Mouse (Mus musculus): ENCODE results near the gene Dlg5. TPM values are rescaled to one million over a fixed set of nuclear protein-coding genes. Genes with fewer than 3 reads are reported as not detected.

Dlg5 gene
- polyA plus RNA-seq, 1 experiment from 2014 or later, result 12.3 TPM

DNA sequence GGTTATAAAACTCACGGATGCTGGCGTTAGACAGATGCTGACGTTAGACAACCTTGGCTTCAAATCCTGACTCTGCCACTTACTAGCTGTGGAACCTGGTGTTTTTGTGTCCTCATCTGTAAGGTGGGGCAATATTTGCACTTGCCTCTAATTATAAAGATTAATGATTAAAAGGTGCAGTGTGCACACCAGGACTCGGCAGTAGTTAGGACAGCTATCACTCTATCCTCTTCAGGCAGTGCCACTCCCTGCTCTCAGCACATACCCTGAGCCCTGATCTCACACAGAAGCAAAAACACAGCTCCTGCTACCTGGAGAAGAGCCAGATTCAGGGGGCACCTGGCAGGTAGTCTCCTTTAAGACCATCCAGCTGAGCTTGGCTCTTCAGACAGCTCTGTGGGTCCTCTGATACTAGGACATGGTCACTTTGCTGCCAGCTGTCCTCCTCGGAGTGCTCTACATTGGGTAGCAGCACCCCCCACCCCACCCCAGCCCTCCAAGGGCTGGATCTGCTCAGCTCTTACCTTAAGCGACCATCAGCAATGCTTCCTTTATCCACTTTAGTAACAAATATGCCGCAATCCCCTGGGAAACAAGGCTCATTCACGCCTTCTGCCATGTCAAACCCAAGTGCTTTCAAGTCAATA lies 80.9 kb downstream of the Dlg5 start:
- ATAC-seq (ENCODE audit: insufficient read depth, low FRiP score), result peak; percentile 87
- WGBS, result 72% methylated on average over 8 of the region's 8 CpGs
- Histone ChIP-seq H3K9me3 (replicated peaks; ENCODE audit: control insufficient read depth, low read length) (no peaks in the 10 kb centered on the region), H3K9ac (ENCODE audit: low read length) (no peak overlapping the region), H3K27ac (ENCODE audit: low read length) (no peak overlapping the region), H3K4me2 (ENCODE audit: low read depth, low read length) (no peak overlapping the region), H3K27me3 (ENCODE audit: control insufficient read depth, insufficient read depth, low read length) (no peaks in the 10 kb centered on the region), H3K4me1 (ENCODE audit: control insufficient read depth, insufficient read depth, low read length) (0 out of 2 replicates have a peak, but pooled peaks cover 3% of the 10 kb centered on the region), H3K4me3 (replicated peaks; ENCODE audit: low read length) (no peak overlapping the region), H3K36me3 (ENCODE audit: control insufficient read depth, insufficient read depth, low read length) (peaks cover 23% of the 10 kb centered on the region)

DNA sequence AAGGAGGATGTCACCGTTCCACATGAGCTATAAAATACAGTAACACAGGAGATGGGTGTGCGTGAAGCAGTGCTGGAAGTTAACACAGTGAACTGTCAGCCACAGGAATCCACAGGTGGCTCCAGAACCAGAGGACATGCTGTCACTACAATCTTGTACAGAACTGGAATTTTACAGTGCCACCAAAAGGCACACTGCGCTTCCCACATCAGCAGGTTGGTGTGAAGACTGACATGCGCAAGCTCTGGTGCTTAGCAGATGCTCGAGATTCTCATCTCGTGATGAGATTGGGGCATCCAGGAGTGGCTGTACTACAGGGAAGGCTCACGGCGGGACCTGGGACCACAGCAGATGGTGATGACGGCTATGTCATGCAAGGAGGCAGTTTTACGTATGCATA lies 82.9 kb downstream of the Dlg5 start:
- ATAC-seq (ENCODE audit: insufficient read depth, low FRiP score), result no peak
- WGBS, result 89% methylated on average over 10 of the region's 10 CpGs
- H3K27me3 ChIP-seq (ENCODE audit: control insufficient read depth, insufficient read depth, low read length), result no peaks in the 10 kb centered on the region
- no peak overlapping the region for H3K4me2 ChIP-seq (ENCODE audit: low read depth, low read length)
- no peaks in the 10 kb centered on the region for H3K9me3 ChIP-seq (replicated peaks; ENCODE audit: control insufficient read depth, low read length)
- H3K4me1 ChIP-seq (ENCODE audit: control insufficient read depth, insufficient read depth, low read length), result 0 out of 2 replicates have a peak, but pooled peaks cover 3% of the 10 kb centered on the region
- no peak overlapping the region for H3K27ac ChIP-seq (ENCODE audit: low read length)
- no peak overlapping the region for H3K4me3 ChIP-seq (replicated peaks; ENCODE audit: low read length)
- peaks cover 25% of the 10 kb centered on the region for H3K36me3 ChIP-seq (ENCODE audit: control insufficient read depth, insufficient read depth, low read length)
- H3K9ac ChIP-seq (ENCODE audit: low read length), result no peak overlapping the region

DNA sequence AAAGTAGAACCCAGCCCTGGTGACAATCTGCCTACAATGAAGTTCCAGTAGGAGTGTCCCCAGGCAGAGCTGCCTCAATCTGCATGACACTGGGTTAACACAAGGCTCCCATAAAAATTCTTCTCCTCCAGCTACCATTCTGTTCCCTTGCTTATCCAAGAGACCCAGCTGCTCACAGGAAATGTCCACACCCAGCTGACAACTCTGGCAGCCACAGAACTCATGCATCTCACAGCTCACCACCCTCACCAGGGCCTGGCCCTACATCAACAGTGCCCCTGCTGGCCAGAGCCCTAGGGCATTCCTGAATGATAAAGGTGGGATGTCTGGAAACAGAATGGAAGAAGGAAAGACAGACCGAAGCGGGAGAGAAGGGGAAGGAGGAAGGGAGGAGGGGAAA lies 96.8 kb downstream of the Dlg5 start:
- H3K4me1 ChIP-seq (ENCODE audit: control insufficient read depth, insufficient read depth, low read length), result no peaks in the 10 kb centered on the region
- no peaks in the 10 kb centered on the region for H3K9me3 ChIP-seq (replicated peaks; ENCODE audit: control insufficient read depth, low read length)
- WGBS, result 90% methylated on average over 2 of the region's 2 CpGs
- ATAC-seq (ENCODE audit: insufficient read depth, low FRiP score), result no peak
- peaks cover 30% of the 10 kb centered on the region for H3K36me3 ChIP-seq (ENCODE audit: control insufficient read depth, insufficient read depth, low read length)
- H3K4me2 ChIP-seq (ENCODE audit: low read depth, low read length), result no peak overlapping the region
- no peak overlapping the region for H3K27ac ChIP-seq (ENCODE audit: low read length)
- no peaks in the 10 kb centered on the region for H3K27me3 ChIP-seq (ENCODE audit: control insufficient read depth, insufficient read depth, low read length)
- no peak overlapping the region for H3K4me3 ChIP-seq (replicated peaks; ENCODE audit: low read length)
- no peak overlapping the region for H3K9ac ChIP-seq (ENCODE audit: low read length)

DNA sequence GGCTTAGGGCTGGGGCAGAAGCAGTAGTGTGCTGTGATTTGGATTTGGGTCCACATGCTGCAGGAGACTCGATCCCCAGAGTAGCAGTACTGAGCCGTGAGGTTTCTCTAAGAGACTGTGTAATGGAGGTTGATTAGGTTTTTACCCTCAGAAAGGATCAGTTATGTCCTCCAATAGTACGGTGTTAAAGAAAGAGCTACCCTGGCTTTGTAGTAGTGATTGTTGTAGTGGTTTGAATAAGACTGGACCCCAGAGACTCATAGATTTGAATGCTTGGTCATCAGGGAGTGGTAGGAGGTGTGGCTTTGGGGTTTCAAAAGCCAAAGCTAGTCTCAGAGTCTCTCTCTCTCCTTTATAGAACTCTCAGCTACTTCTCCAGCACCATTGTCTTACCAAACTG lies 100.9 kb downstream of the Dlg5 start:
- Histone ChIP-seq H3K36me3 (ENCODE audit: control insufficient read depth, insufficient read depth, low read length) (peaks cover 27% of the 10 kb centered on the region), H3K9me3 (replicated peaks; ENCODE audit: control insufficient read depth, low read length) (no peaks in the 10 kb centered on the region), H3K4me1 (ENCODE audit: control insufficient read depth, insufficient read depth, low read length) (no peaks in the 10 kb centered on the region), H3K4me2 (ENCODE audit: low read depth, low read length) (no peak overlapping the region), H3K4me3 (replicated peaks; ENCODE audit: low read length) (no peak overlapping the region), H3K9ac (ENCODE audit: low read length) (no peak overlapping the region), H3K27ac (ENCODE audit: low read length) (no peak overlapping the region), H3K27me3 (ENCODE audit: control insufficient read depth, insufficient read depth, low read length) (no peaks in the 10 kb centered on the region)
- ATAC-seq (ENCODE audit: insufficient read depth, low FRiP score), result no peak
- 80% methylated on average over 3 of the region's 3 CpGs for WGBS

DNA sequence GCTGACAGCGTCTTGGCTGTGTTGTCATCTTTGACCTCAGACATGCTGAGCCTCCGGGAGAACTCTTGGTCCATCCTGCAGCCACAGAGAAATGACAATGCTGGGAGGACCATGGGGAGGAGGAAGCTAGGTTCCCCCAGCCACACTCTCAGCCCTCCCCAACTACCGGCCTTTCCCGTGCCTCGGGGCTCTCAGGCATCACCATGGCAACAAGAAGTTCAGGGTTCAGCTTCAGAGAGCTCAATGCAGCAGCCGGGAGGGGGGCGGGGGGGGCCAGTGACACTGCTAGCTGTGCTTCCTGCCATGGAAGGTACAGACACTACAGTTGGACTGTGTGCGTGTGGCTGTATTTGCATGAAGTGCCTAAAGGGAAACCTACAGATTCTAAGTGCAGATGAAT lies 101.3 kb downstream of the Dlg5 start:
- Histone ChIP-seq H3K9me3 (replicated peaks; ENCODE audit: control insufficient read depth, low read length) (no peaks in the 10 kb centered on the region), H3K4me2 (ENCODE audit: low read depth, low read length) (no peak overlapping the region), H3K27ac (ENCODE audit: low read length) (no peak overlapping the region), H3K4me3 (replicated peaks; ENCODE audit: low read length) (no peak overlapping the region), H3K27me3 (ENCODE audit: control insufficient read depth, insufficient read depth, low read length) (no peaks in the 10 kb centered on the region), H3K36me3 (ENCODE audit: control insufficient read depth, insufficient read depth, low read length) (peaks cover 27% of the 10 kb centered on the region), H3K9ac (ENCODE audit: low read length) (no peak overlapping the region), H3K4me1 (ENCODE audit: control insufficient read depth, insufficient read depth, low read length) (no peaks in the 10 kb centered on the region)
- WGBS, result 51% methylated on average over 8 of the region's 8 CpGs
- no peak for ATAC-seq (ENCODE audit: insufficient read depth, low FRiP score)

DNA sequence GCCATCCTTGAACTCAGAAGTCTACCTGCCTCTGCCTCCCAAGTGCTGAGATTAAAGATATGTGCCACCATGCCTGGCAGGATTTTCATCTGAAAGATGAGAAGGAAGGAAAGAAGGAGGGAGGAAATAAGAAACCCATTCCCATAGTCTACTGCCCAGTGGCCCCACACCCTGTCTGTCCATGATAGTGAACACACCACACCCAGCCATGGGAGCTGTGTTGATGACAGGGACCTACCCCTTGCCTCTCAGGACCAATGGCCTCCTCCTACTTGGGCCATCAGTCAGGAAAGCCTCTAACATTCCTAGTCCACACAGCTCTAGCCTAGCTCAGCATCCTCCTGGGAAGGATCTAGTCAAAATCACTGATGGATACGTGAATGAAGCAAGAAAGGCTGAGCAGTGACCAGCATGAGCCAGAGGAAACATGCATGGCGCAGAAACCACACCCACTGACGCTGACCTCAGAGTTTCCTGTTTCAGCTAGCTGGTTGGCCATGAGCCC lies 102.7 kb downstream of the Dlg5 start:
- no peaks in the 10 kb centered on the region for H3K27me3 ChIP-seq (ENCODE audit: control insufficient read depth, insufficient read depth, low read length)
- no peak overlapping the region for H3K4me3 ChIP-seq (replicated peaks; ENCODE audit: low read length)
- H3K9ac ChIP-seq (ENCODE audit: low read length), result no peak overlapping the region
- H3K36me3 ChIP-seq (ENCODE audit: control insufficient read depth, insufficient read depth, low read length), result peaks cover 25% of the 10 kb centered on the region
- no peak overlapping the region for H3K4me2 ChIP-seq (ENCODE audit: low read depth, low read length)
- H3K27ac ChIP-seq (ENCODE audit: low read length), result no peak overlapping the region
- H3K9me3 ChIP-seq (replicated peaks; ENCODE audit: control insufficient read depth, low read length), result no peaks in the 10 kb centered on the region
- H3K4me1 ChIP-seq (ENCODE audit: control insufficient read depth, insufficient read depth, low read length), result no peaks in the 10 kb centered on the region
- ATAC-seq (ENCODE audit: insufficient read depth, low FRiP score), result no peak
- 80% methylated on average over 3 of the region's 3 CpGs for WGBS

DNA sequence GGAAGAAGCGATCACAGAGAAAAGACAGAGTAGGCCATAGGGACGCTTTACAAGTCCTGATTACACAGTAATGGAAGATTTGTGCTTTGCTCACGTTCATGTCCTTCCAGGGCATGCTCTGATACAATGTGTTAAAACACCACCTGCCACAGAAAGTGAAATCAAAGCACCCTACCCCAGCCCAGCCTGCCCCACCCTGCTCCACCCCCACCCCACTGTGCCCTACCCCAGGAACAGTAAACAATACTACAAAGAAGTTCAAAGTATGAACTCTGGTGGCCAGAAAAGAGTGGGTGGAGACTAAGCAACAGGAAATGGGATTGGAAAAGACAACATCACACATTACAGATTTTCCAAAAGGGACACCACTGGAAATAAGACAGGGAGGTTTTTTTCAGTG lies 104.0 kb downstream of the Dlg5 start:
- no peaks in the 10 kb centered on the region for H3K4me1 ChIP-seq (ENCODE audit: control insufficient read depth, insufficient read depth, low read length)

DNA sequence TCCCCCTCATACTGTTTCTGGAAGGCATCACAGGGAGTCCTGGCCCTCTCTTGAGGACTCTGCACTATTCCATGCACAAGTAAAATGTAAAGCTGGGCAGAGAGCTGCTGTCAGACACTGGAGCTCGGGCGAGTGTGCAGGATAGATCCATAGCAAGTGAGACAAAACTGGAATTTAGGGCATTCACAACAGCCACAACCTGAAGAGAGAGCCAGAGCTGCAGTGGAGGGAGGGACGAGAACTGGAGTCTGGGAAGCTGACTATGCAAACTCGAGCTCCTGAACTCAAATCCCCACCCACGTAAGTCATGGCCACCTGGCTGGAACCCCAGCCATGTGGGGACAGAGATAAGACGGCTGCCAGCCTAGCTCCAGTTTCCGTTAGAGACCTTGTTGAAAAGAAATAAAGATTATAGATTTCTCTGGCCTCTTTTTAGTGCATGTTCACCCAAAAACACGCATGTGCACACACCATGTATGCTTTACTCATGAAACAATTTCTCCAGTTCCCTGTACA lies 105.4 kb downstream of the Dlg5 start:
- H3K36me3 ChIP-seq (ENCODE audit: control insufficient read depth, insufficient read depth, low read length), result peaks cover 19% of the 10 kb centered on the region

More for the DNA sequence above, 104.0 kb downstream of the Dlg5 start:
- Histone ChIP-seq H3K4me2 (ENCODE audit: low read depth, low read length) (no peak overlapping the region), H3K36me3 (ENCODE audit: control insufficient read depth, insufficient read depth, low read length) (peaks cover 28% of the 10 kb centered on the region), H3K4me3 (replicated peaks; ENCODE audit: low read length) (no peak overlapping the region), H3K27ac (ENCODE audit: low read length) (no peak overlapping the region), H3K27me3 (ENCODE audit: control insufficient read depth, insufficient read depth, low read length) (no peaks in the 10 kb centered on the region), H3K9ac (ENCODE audit: low read length) (no peak overlapping the region), H3K9me3 (replicated peaks; ENCODE audit: control insufficient read depth, low read length) (no peaks in the 10 kb centered on the region)
- ATAC-seq (ENCODE audit: insufficient read depth, low FRiP score), result peak; percentile 63; the same call in 1 of the 2 replicates
- WGBS, result 70% methylated on average over 3 of the region's 3 CpGs

DNA sequence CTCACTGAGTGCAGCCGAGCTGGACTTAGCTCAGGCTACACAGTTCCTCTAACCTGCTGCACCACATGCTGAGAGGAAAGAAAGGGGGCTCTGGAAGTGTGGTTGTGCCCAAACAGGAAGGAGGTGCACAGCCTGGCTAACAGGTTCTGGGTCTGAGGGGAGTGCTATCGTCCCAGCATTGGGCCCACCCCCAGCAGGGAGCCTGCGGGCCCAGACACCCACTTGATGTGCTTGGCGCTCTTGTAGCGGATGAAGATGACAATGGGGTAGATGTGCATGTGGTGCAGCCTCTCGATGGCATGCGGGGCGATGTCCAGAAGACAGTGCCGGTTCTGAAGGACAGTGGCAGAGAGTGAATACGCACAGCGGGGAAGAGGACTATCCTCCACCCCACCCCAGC lies 108.8 kb downstream of the Dlg5 start:
- H3K4me2 ChIP-seq (ENCODE audit: low read depth, low read length), result no peak overlapping the region
- H3K27me3 ChIP-seq (ENCODE audit: control insufficient read depth, insufficient read depth, low read length), result no peaks in the 10 kb centered on the region
- no peak overlapping the region for H3K9ac ChIP-seq (ENCODE audit: low read length)
- no peak for ATAC-seq (ENCODE audit: insufficient read depth, low FRiP score)
- no peak overlapping the region for H3K27ac ChIP-seq (ENCODE audit: low read length)
- 95% methylated on average over 11 of the region's 11 CpGs for WGBS
- no peak overlapping the region for H3K4me3 ChIP-seq (replicated peaks; ENCODE audit: low read length)
- H3K9me3 ChIP-seq (replicated peaks; ENCODE audit: control insufficient read depth, low read length), result no peaks in the 10 kb centered on the region
- no peaks in the 10 kb centered on the region for H3K4me1 ChIP-seq (ENCODE audit: control insufficient read depth, insufficient read depth, low read length)
- peaks cover 12% of the 10 kb centered on the region; the same call in 1 of the 2 replicates for H3K36me3 ChIP-seq (ENCODE audit: control insufficient read depth, insufficient read depth, low read length)

More for the DNA sequence above, 105.4 kb downstream of the Dlg5 start:
- 63% methylated on average over 8 of the region's 8 CpGs for WGBS
- Histone ChIP-seq H3K4me1 (ENCODE audit: control insufficient read depth, insufficient read depth, low read length) (no peaks in the 10 kb centered on the region), H3K27me3 (ENCODE audit: control insufficient read depth, insufficient read depth, low read length) (no peaks in the 10 kb centered on the region), H3K4me3 (replicated peaks; ENCODE audit: low read length) (no peak overlapping the region), H3K9ac (ENCODE audit: low read length) (no peak overlapping the region), H3K4me2 (ENCODE audit: low read depth, low read length) (no peak overlapping the region), H3K9me3 (replicated peaks; ENCODE audit: control insufficient read depth, low read length) (no peaks in the 10 kb centered on the region), H3K27ac (ENCODE audit: low read length) (no peak overlapping the region)
- no peak for ATAC-seq (ENCODE audit: insufficient read depth, low FRiP score)

Data from stomach, embryonic 16.5 days (tissue).